Mouse (Mus musculus): ENCODE results near the gene Vmn1r231. TPM values are rescaled to one million over a fixed set of nuclear protein-coding genes. Genes with fewer than 3 reads are reported as not detected.

Vmn1r231 gene
- not detected for total RNA-seq (2021)
- long read RNA-seq, experiment 1, result 0 reads
- long read RNA-seq, experiment 2, result 0 reads

DNA sequence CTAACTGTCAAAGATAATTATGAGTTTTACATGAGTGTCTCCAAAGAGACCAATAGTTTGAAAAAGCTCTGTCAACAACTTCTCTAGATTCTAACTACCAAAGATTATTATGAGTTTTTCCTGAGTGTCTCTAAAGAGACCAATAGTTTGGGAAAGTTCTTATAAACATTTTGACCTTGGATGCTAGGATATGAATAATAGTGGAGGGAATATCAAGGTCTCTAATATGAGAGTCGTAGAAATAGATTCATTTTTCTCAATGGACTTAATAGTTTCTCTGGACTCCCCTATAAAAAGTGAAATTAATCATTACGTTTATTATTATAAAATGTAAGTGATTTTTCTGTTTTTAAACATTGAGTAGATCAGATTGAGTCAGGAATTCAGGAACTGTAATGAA lies at the start of gene Vmn1r231:
Vmn1r231 (minus strand) TSS at position 101 of the 400 bp plus-strand sequence.
- H3K4me3 ChIP-seq, result no peak within 1 kb of the TSS
- TF ChIP-seq CTCF (conservative IDR thresholded peaks at IDR 0.05), result no peak
- H3K27ac ChIP-seq, result no peak within 1 kb of the TSS
- no peak for DNase-seq (ENCODE audit: low spot score in 2 of 2)

GRCm38 (mm10) chr17:20946636-20947035 lies 41.7 kb upstream of the Vmn1r231 start:
- DNase-seq (ENCODE audit: low spot score in 2 of 2), result no peak
- TF ChIP-seq CTCF (conservative IDR thresholded peaks at IDR 0.05), result no peak
- H3K4me3 ChIP-seq, result peak overlapping the region; percentile 71
- peak overlapping the region; percentile 99; the same call in 1 of the 2 replicates for H3K27ac ChIP-seq

- Histone ChIP-seq H3K4me3 (peak overlapping the region; percentile 71), H3K27ac (peak overlapping the region; percentile 99)
- DNase-seq (ENCODE audit: low spot score in 2 of 2), result no peak
- TF ChIP-seq CTCF (conservative IDR thresholded peaks at IDR 0.05), result no peak
Measured at GRCm38 (mm10) chr17:20946026-20946565, 41.2 kb upstream of the Vmn1r231 start.

DNA sequence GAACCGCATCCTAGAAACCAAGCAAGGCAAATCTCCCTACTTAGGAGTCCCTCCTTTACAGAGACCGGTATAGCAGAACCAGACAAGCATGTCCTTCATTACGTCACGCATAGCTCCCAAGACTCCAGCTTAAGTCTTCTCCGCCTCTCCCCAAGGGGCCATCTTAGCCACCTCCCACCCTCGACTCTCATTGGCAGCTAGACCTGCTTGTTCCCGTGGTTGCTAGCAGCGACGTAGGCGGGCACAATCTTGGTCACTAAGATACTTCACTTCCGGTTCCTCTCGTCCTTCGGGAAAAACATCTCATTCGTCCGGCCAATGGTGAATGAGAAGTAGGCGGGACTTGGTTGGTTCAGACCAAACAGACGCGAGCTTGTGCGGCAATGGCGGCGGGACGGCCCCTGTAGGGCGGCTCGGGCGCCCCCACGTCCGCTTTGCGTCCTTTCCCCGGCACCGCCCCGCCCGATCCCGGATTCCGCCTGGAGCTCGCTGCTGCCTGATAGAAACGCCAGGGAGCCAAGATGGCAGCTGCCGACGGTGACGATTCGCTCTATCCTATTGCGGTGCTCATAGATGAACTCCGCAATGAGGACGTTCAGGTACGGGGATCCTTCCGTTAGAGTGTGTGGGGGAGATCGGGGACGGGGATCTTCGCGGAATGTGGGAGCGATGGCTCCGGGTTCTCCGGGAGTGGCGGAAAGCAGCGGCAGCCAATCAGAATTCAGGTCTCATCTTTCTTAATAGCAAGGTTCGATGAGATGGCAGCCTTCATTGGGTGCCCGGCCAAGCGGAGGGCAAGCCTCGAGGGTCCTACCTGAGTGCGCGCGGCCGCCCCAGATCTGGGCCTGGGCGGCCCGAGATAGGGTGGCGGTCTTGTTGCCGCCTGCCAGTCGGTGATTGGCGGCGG lies 40.3 kb upstream of the Vmn1r231 start, which contains the start of gene Ppp2r1a:
Ppp2r1a (plus strand) TSS at position 327 of the 907 bp plus-strand sequence.
- peak within 1 kb of the TSS; percentile 71 for H3K4me3 ChIP-seq
- peak; percentile 24 for TF ChIP-seq CTCF (conservative IDR thresholded peaks at IDR 0.05)
- peak within 1 kb of the TSS; percentile 99 for H3K27ac ChIP-seq
- DNase-seq (ENCODE audit: low spot score in 2 of 2), result peak; percentile 97 to 100

DNA sequence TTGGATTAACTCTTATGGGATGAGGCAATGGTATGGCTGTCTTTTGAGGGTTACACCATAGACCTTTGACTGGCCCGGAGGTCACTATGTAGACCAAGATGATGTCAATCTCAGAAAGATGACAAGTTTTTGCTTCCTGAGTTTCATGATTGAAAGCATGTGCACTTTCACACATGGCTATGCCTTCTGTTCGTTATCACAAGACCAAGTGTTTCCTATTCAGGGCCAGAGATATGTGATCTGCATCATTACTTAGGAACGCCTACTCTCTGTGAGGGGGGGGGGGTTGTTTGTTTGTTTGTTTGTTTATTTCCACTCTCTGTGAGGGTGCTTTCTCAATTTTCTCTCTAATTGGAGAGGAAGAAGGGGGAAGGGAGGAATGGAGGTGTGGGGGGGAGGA lies 39.3 kb upstream of the Vmn1r231 start:
- TF ChIP-seq CTCF (conservative IDR thresholded peaks at IDR 0.05), result no peak
- Histone ChIP-seq H3K4me3 (peak overlapping the region; percentile 66), H3K27ac (peak overlapping the region; percentile 98)
- no peak for DNase-seq (ENCODE audit: low spot score in 2 of 2)

DNA sequence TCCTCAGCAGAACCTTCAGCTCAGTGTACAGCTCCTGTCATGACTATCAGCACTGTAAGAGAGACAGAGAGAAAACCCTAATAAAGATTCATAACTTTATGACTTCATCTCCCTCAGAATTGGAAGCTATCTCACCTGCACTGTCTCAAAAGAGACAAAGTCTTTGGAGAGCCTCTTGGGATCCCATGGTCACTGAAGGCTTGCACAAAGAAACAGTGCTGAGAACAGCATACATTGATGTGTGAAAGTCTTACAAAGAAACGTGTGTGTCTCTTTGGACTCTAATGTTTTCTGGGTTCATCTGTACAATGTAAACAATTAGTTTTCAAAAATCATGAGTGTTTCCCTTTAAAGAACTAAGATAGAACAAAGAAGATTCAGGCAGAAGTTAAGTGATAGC lies 14.7 kb upstream of the Vmn1r231 start, which contains the start of gene Vmn1r232:
Vmn1r232 (minus strand) TSS at position 101 of the 400 bp plus-strand sequence.
- TF ChIP-seq CTCF (conservative IDR thresholded peaks at IDR 0.05), result no peak
- Histone ChIP-seq H3K4me3 (no peak within 1 kb of the TSS), H3K27ac (no peak within 1 kb of the TSS)
- DNase-seq (ENCODE audit: low spot score in 2 of 2), result no peak

DNA sequence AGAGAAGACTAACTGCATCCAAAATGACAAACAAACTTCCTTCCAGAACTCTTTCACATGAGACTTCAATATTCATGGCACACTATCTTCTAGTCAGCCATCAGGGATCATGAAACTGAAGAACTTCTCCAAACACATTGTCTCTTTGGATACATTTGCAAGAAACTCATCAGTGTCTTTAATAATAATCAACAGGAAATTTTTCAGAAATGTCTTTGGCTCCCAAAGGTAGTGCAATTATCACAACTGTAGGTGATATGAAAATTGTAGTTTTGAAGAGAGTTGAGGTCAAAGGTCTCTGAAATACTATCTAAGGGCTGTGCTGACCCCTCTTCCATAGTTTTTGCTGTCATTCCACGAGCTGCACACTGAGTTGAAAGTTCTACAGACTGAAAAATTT lies 64.7 kb downstream of the Vmn1r231 start, which contains the start of gene Vmn1r230:
Vmn1r230 (plus strand) TSS at position 301 of the 400 bp plus-strand sequence.
- Histone ChIP-seq H3K27ac (no peak within 1 kb of the TSS), H3K4me3 (no peak within 1 kb of the TSS)
- no peak for TF ChIP-seq CTCF (conservative IDR thresholded peaks at IDR 0.05)
- DNase-seq (ENCODE audit: low spot score in 2 of 2), result no peak

Other genes starting within 250 kb of the Vmn1r231 start
- gene Vmn1r226, start 222.2 kb downstream of the Vmn1r231 start, total RNA-seq (2021), result not detected
- gene Vmn1r227, start 175.2 kb downstream of the Vmn1r231 start, total RNA-seq (2021), result not detected
- gene Vmn1r228, start 118.9 kb downstream of the Vmn1r231 start, total RNA-seq (2021), result not detected
- gene Vmn1r229, start 93.5 kb downstream of the Vmn1r231 start, total RNA-seq (2021), result under 1 TPM in 1 of 2 experiments, not detected in 1; 0.05 TPM
- not detected for gene Vmn1r230, start 64.6 kb downstream of the Vmn1r231 start, total RNA-seq (2021)
- not detected for gene Vmn1r232, start 14.6 kb upstream of the Vmn1r231 start, total RNA-seq (2021)
- 100 to 1,000 TPM; 562 to 601 TPM for gene Ppp2r1a, start 40.2 kb upstream of the Vmn1r231 start, total RNA-seq (2021)
- not detected for gene Vmn1r233, start 91.4 kb upstream of the Vmn1r231 start, total RNA-seq (2021)
- 10 to 100 TPM; 22.1 to 22.7 TPM for gene Zfp160, start 103.8 kb upstream of the Vmn1r231 start, total RNA-seq (2021)

Measured in layer of hippocampus, adult 2 months (tissue).